Mouse (Mus musculus): Measurements from ENCODE around the gene Map1lc3b.

The Map1lc3b gene

DNA sequence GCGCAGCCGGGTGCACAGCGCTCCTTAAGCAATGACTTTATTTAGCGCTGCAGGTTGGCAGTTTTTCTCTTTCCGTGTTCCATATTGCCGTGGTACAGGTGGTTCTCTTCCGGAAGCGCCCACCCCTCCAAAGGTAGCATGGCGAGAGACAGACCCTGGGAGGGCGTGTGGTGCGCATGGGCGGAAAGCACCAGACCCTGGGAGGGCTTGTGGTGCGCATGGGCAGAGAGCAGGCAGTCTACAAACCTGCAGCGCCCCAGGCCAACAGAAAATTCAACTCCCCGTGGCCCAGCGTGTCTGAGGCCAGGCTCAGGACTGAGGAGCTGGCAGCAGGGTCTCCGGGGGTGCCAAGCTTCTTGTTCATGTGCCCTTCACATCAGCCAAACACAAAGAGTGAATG lies 19.4 kb upstream of the Map1lc3b start:
- in situ Hi-C loops (cut with MboI, MseI): no loop called here

DNA sequence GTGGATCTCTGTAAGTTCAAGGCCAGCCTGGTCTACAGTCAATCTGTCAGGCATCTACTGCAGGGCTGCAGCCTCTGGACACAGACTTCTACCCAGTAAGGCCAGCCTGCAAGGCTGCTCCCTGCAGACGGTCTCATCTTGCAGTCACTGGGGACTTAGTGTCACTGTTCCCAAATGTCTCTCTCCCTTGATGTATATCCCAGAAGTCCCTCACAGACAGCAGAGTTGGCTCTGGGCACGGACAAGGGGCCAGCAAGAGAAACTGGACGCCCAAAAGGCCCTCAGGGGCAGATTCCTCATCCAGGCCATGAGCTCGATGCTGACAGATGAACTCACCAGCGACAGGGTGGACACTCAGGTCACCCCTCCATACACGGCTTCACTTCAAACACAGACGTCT lies 18.0 kb upstream of the Map1lc3b start:
- in situ Hi-C loops (cut with MboI, MseI): no loop called here

DNA sequence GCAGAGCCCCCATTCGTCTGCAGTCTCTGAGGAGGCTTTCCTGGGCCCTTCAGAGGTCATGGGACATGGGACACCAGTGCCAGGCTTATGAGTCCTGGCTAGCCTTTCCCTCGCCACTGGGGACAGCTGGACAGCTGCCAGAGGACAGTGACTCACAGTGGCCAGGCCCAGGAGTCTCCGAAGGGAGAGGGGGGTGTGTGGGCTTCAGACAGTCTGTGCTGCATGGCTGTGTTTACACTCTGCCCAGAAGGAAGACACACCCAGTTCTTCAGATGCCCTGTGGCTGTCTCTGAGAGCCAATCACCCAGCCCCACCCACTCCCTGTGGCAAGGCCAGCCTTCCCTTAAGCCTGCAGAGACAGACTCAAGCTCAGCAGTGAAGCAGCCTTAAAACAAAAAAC lies 16.9 kb upstream of the Map1lc3b start:
- in situ Hi-C loops (cut with MboI, MseI): no loop called here

DNA sequence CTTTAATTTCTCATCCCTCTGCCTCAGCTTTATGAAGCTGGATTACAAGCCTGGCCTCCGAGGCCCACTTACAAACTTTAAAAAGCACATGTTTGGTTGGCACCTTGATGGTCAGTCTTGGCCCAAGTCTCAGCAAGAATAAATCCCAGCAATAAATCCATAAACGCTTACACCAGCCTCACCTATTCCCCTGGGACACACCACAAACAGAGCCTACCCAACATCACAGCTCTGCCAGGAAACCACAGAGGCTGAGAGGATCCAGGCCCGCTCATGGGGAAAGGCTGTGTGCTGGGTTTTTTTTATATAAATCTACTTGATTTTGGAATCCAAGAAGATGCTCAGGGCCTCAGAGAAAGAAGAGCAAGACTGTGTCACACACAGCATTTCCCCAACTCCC lies 14.5 kb upstream of the Map1lc3b start:
- in situ Hi-C loops (cut with MboI, MseI): loop anchor here (5.0 to 25.0 kb wide), 9 partner anchors 337 to 1987 kb away; partner anchors contain the start of genes Cdt1 (in 1 of the 2), Cox4i1 (in 1 of the 2), Cyba (in 1 of the 2) and Emc8 (in 1 of the 2)

DNA sequence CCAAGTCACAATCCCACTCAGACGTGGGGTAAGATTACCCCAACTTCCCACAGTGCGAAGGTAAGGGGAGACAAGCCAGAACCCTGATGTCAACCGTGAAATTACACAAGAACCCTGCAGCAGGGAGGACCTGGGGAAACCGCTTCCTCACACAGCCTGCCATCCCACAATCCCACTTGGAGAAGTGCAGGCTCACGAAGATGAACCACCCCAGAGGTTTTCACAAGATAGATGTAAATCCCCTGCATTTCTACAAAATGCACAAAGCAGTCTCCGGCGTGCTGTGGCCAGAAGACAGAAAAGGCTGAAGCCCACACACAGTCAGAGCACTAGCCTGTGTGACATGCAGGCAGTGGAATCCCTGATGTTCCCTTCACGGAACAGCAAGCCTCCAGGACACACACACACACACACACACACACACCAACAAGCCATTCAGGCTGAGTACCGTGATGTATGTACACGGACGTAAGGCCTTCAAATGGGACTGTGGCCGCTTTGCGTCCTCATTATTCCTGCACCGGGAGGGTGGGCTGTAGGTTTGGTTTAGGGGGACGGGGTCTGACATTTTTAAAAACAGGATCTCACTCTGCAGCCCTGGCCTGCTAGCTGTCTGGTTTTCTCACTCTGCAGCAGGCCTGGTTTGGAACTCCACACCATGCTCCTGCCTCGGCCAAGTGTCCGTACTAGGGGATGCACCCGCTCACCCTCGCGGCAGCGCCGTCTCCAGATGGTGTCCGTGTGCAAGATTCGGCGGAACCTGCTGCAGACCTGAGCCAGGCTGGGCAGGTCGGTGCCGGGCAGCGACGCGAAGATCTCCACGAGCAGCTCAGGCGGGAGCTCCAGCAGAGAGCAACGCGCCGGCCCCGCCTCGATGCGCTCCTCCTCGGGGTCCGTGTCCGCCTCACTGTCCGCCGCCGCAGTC lies 12.1 kb upstream of the Map1lc3b start:
- in situ Hi-C loops (cut with MboI, MseI): loop anchor here (5.0 to 25.0 kb wide), 9 partner anchors 334 to 1984 kb away; partner anchors contain the start of genes Cdt1 (in 1 of the 2), Cox4i1 (in 1 of the 2), Cyba (in 1 of the 2) and Emc8 (in 1 of the 2)

DNA sequence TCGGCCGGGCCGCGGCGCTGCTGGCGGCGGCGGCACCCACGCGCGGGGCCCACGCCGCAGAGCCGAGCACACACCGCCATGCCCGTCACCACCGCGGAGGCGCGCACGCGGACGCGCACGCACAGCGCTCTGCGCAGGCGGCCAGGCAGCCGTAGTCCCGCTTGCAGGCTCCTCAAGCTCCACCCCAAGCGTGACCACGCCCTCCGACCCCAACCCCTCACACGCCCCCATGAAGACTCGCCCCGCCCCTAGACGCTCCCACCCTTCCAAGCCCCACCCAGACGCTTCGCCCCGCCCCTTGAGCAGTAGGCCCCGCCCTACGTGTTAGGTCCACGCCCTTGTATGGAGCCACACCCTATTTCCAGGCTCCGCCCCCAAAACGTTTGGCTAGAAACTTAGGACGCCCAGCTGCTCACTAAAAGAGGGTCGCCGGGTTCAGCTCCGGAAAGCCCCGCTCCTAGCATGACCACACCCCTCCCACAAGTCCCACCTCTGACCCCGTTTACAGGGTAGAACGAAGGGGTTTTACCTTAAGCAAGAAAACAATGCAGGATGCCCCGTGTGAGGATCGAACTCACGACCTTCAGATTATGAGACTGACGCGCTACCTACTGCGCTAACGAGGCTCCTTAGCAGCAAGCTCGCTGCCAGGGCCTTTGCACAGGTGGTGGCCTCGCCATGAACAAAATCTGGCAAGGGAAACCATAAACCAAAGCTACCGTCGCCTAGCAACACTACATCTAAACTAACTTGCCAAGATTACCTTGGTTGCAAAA lies 11.3 kb upstream of the Map1lc3b start, which contains the start of gene Fbxo31:
TSS of gene Fbxo31 (minus strand) at position 131 of the 776 bp plus-strand sequence.
- in situ Hi-C loops (cut with MboI, MseI): loop anchor here (5.0 to 25.0 kb wide), 9 partner anchors 333 to 1983 kb away; partner anchors contain the start of genes Cdt1 (in 1 of the 2), Cox4i1 (in 1 of the 2), Cyba (in 1 of the 2) and Emc8 (in 1 of the 2)

DNA sequence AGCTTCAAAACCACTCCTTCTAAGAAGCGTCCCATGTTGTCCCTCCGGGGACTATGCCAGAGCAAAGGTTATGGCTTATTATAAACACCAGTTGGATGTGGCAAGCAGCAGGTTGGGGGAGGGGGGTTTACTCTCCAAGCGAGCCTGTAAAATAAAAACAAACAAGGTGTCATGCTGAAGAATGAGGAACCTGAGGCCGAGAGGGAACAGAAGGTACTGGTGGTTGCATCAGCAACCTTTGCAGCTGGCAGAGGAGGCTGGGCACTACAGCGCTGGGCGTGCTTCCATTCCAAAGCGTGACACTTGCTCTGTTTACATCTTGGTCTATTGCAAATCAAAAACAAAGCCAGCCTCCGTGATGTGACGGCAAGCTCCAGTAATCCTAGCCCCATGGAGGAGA lies 9.7 kb upstream of the Map1lc3b start:
- in situ Hi-C loops (cut with MboI, MseI): loop anchor here (10.0 to 25.0 kb wide), 9 partner anchors 332 to 1982 kb away; partner anchors contain the start of genes Mvd (in 2 of the 2), Cdt1 (in 1 of the 2), Cox4i1 (in 1 of the 2) and Cyba (in 1 of the 2)

DNA sequence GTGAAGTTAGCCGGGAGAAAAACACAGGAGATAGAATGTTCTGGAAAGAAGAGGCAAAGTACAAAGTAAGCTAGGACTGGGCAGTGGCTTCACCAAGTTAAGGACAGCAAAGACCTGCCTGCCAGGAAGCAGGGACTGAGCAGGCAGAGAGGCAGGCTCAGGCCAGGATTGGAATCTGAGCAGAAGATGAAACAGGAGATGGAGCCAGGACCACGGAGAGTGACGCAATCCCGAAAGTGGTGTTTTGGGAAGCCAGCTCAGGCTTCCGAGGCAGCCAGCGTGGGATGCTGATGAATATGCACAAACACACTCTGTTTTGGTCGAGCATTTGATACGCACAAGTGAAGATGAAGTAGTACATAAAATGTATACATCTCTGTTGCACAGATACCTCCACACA lies 6.5 kb upstream of the Map1lc3b start:
- in situ Hi-C loops (cut with MboI, MseI): loop anchor here (10.0 to 25.0 kb wide), 9 partner anchors 329 to 1979 kb away; partner anchors contain the start of genes Mvd (in 2 of the 2), Cdt1 (in 1 of the 2), Cox4i1 (in 1 of the 2) and Cyba (in 1 of the 2)

DNA sequence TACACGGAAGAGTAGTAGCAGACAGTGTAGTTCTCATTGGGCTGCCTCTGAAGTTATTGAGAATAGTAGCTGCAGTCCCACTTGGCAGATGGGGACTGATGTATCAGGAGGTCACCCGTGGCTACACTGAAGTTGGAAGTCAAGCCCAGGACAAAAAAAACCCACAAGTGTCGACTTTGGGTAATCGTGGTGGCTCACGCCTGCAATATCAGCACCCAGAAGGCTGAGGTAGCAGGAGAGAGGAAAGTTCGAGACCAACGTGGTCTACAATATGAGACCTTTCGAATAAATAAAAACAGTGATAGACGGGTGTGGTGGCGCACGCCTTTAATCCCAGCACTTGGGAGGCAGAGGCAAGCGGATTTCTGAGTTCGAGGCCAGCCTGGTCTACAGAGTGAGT lies 5.4 kb upstream of the Map1lc3b start:
- in situ Hi-C loops (cut with MboI, MseI): loop anchor here (10.0 to 25.0 kb wide), 9 partner anchors 328 to 1978 kb away; partner anchors contain the start of genes Mvd (in 2 of the 2), Cdt1 (in 1 of the 2), Cox4i1 (in 1 of the 2) and Cyba (in 1 of the 2)

DNA sequence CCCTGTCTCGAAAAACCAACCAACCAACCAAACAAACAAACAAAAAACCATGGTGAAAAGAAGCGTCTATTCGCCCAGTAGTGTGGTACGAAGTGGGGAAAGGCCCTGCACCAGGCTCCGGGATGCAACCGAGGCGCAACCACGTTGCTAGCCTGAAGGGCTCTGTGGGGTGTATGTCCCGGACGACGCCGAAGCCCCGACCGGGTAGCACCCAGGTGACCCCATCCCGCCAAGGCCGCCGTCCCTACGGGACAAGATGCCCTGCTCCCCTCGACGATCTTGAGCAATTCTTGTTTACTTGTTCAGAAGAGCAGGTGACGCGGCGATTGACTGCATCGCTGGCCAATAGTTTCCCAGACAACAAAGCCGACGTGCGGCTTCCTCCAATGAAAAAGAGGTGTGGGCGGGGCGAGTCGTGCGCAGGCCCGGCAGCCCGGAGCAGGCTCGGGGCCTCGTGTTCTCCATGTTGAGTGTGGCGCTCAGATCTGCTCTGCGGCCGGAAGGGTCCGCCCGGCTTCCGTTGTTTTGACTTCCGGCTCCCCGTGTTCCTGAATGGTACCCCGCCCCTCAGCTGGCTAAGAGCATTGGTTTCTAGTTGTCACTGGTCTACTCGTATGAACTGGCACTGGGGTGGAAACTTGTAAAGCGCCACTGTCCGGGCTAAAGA lies 4.9 kb upstream of the Map1lc3b start:
- in situ Hi-C loops (cut with MboI, MseI): loop anchor here (10.0 to 25.0 kb wide), 9 partner anchors 327 to 1977 kb away; partner anchors contain the start of genes Mvd (in 2 of the 2), Cdt1 (in 1 of the 2), Cox4i1 (in 1 of the 2) and Cyba (in 1 of the 2)

DNA sequence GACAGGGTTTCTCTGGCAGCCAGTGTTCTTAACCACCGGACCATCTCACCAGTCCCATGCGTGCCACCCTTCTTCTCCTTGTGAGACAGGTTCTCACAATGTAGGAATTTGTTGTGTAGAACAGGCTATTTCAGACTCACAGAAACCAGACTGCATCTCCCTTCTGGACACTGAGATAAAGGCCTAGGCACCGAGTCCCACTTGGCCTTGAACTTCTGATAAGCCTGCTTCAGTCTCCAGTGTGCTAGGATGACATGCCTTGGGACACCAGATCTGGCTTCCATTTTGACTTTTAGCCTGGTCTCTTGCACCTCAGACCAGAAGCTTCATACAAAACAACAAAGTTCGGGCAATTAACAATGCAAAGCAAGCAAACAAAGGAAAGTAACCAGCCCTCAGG lies 1.4 kb upstream of the Map1lc3b start:
- in situ Hi-C loops (cut with MboI, MseI): loop anchor here (10.0 to 25.0 kb wide), 9 partner anchors 324 to 1974 kb away; partner anchors contain the start of genes Mvd (in 2 of the 2), Cdt1 (in 1 of the 2), Cox4i1 (in 1 of the 2) and Cyba (in 1 of the 2)

DNA sequence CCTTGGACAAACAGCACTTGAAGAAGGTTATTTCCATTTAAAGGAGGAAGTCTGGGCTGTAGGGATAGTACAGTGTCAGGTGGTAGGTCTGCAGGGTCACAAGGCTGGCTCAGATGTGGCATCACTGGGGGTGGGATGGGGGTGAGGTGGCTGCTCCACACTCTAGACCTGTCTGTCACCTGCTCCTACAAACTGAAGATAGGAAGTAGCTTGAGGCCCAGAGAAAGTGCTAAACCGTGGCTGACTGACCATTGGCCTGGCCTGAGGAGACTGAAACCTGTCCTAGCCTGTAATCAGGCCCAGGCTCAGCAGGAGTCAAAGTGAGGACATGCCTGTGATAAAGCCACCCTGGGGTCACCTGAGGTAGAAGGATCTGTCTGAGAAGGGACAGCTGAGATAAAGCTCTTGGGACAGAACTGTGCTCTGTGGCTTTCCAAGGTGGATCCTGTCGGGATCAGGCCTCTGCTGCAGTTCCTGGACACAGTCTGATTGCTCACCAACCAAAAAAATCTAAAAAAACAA lies 895 bp upstream of the Map1lc3b start:
- in situ Hi-C loops (cut with MboI, MseI): loop anchor here (10.0 to 25.0 kb wide), 9 partner anchors 323 to 1973 kb away; partner anchors contain the start of genes Mvd (in 2 of the 2), Cdt1 (in 1 of the 2), Cox4i1 (in 1 of the 2) and Cyba (in 1 of the 2)

DNA sequence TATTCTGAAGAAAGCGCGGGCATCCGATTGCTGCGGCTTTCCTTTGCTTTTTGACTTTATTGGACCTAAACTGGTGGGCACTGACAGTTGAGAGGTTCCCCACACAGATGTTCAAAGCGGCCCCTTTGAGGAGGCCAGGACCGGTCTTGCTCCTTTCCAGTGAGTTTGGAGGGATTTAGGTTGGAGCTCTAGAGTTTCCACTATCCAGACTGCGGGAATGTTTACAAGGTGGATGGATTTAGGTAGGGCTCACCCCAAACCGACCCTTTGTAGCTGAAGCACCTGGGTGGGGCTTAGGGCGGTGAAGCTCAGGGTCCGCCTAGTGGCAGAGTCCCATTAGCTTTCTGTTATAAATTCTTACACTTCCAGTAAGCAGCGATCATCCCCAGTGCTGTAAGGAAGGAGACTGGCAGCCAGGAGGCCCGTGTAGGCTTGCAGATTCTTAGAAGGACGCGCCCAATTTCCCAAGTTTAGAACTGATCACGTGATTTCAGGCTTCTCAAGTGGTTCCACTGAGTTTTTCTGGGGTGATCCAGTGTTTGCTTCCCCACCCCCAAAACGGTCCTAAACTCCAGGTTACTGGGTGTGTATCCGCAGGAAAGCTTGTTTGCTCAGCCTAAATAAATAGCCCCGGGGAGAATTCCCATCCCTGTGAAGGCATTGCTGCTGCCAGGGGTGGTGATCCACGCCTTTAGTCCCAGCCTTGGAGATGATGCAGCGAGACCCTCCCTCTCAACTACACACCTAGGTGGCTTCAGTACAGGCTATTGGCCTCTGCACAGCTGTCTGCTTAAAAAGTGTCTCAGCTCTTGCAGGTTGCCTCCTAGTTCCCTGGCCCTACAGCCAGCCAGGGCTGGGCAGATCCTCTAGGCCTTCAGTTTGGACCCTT lies 1.3 kb downstream of the Map1lc3b start:
- in situ Hi-C loops (cut with MboI, MseI): loop anchor here (5.0 to 25.0 kb wide), 9 partner anchors 39 to 1971 kb away; partner anchors contain the start of genes Cdt1 (in 1 of the 2), Cox4i1 (in 1 of the 2), Cyba (in 1 of the 2) and Emc8 (in 1 of the 2)

DNA sequence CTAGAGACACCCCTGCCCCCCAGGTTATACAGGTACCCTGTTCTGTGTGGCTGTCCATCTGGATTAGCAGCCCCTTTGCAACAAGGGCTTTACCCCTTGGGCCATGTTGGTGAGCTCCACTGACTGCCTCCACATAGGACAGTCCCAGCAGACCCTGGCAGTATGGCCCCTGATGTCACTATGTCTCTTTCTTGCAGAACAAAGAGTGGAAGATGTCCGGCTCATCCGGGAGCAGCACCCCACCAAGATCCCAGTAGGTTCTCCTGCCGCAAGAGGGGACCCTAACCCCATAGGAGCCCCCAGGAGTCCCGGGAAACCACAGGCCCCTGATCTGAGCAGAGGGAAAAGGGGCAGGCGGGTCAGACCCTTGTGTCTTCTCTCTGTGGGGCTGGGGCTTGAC lies 3.1 kb downstream of the Map1lc3b start:
- in situ Hi-C loops (cut with MboI, MseI): loop anchor here (5.0 to 25.0 kb wide), 9 partner anchors 41 to 1969 kb away; partner anchors contain the start of genes Cdt1 (in 1 of the 2), Cox4i1 (in 1 of the 2), Cyba (in 1 of the 2) and Emc8 (in 1 of the 2)

DNA sequence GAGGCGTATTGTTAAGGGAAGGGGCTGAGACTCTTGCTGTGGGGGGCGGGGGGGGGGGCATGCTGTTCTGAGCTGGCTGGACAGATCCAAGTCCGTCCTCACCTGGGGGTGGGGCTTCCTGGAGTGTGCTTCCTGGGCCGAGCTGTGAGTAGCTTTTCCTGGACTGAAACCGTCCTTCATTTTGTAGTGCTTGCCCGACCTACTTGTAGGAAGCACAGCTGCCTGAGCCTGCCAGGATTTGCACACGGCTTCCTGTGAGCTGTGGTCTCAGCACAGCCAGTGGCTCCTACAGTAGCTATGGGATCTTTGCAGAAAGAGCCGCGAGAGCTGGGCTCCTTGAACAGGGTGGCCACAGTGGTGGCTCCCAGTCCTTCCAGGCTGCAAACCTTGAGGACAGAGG lies 3.8 kb downstream of the Map1lc3b start:
- in situ Hi-C loops (cut with MboI, MseI): loop anchor here (5.0 to 25.0 kb wide), 9 partner anchors 42 to 1968 kb away; partner anchors contain the start of genes Cdt1 (in 1 of the 2), Cox4i1 (in 1 of the 2), Cyba (in 1 of the 2) and Emc8 (in 1 of the 2)

DNA sequence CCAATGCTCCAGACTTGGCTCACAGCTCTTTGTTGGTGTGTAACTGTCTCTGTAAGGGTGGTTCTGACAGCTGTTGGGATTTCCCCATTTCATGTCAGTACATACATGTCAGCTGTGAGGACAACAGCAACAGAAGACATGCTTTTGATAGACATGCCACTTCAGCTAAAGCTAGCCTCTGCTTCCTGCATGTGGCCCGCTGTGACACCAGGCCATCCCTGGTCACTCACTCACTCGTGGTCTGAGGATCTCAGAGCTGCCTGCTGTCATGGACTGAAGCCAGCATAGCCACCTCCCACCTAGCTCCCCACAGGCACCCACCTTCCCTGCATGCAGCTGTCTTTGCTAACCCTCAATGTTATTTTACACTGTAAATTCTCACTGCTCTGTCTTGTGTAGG lies 7.3 kb downstream of the Map1lc3b start:
- in situ Hi-C loops (cut with MboI, MseI): loop anchor here (25.0 kb wide), 8 partner anchors 315 to 1965 kb away; partner anchors contain the start of genes Cdt1 (in 1 of the 2), Cox4i1 (in 1 of the 2), Cyba (in 1 of the 2) and Emc8 (in 1 of the 2)

DNA sequence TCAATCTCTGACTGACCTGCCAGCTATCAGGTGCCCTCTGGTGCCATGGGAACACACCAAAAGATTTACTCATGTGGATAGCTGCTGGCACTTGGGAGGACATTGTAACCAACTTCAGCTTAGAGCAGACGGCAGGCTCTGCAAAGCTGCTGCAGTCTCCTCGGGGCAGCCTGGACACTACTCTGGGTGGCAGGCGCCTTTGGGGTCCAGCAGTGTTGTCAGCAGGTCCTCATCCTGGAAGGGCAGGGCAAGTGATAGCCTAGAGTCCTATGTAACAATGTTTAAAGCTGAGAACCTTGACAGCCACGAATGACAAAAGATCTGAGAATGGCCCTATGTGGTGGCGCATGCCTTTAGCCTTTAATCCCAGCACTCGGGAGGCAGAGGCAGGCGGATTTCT lies 8.0 kb downstream of the Map1lc3b start:
- in situ Hi-C loops (cut with MboI, MseI): loop anchor here (25.0 kb wide), 8 partner anchors 314 to 1964 kb away; partner anchors contain the start of genes Cdt1 (in 1 of the 2), Cox4i1 (in 1 of the 2), Cyba (in 1 of the 2) and Emc8 (in 1 of the 2)

DNA sequence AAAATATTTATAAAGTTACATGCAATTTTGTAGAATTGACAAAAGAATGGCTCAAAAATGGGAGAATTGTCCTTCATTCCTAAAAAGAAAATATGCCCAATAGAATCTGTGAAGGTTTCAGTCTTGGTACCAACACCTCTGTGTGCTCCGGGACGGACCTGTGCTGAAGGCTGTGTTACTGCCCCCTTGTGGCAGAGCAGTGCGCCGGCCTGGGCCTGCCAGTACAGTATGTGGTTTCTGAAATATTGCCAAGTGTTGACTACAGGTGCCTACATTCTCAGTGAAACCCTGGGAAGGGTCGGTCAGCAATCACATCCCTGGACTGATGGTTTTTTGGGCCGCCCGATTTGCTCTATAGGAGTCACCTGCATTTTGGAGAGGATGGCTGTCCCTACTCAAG lies 8.7 kb downstream of the Map1lc3b start:
- in situ Hi-C loops (cut with MboI, MseI): loop anchor here (25.0 kb wide), 8 partner anchors 313 to 1963 kb away; partner anchors contain the start of genes Cdt1 (in 1 of the 2), Cox4i1 (in 1 of the 2), Cyba (in 1 of the 2) and Emc8 (in 1 of the 2)
